Mouse (Mus musculus): ENCODE data around the gene Nectin2. TPM values are rescaled to one million over a fixed set of nuclear protein-coding genes. Genes with fewer than 3 reads are reported as not detected.

Gene Nectin2
- polyA plus RNA-seq, 1 experiment from 2014 or later = 82.2 TPM

- Histone ChIP-seq H3K27ac (replicated peaks) (no peak overlapping the region), H3K36me3 (ENCODE audit: control insufficient read depth, insufficient read depth, low read length) (peaks cover 18% of the 10 kb centered on the region), H3K9me3 (ENCODE audit: control insufficient read depth, low read length) (no peaks in the 10 kb centered on the region), H3K4me3 (ENCODE audit: low read depth, low read length) (no peak overlapping the region), H3K4me1 (replicated peaks; ENCODE audit: control insufficient read depth, insufficient read depth) (no peaks in the 10 kb centered on the region; the same call in 1 of the 2 replicates), H3K4me2 (replicated peaks; ENCODE audit: low read depth) (no peak overlapping the region), H3K27me3 (ENCODE audit: control insufficient read depth, insufficient read depth, low read length) (no peaks in the 10 kb centered on the region), H3K9ac (ENCODE audit: low read length) (no peak overlapping the region)
- DNase-seq (ENCODE audit: low spot score) (no peak), ATAC-seq (ENCODE audit: low FRiP score, low TSS enrichment) (no peak)
- WGBS = 87% methylated on average over 9 of the region's 9 CpGs
- TF ChIP-seq EP300 (optimal IDR thresholded peaks at IDR 0.05) (no peak), CTCF (IDR thresholded peaks at IDR 0.05; ENCODE audit: low read depth) (no peak)
These were observed 36.7 kb downstream of the Nectin2 start for GRCm38 (mm10) chr7:19713598-19713997.

- DNase-seq (ENCODE audit: low spot score) = no peak
- 42% methylated on average over 4 of the region's 4 CpGs for WGBS
These were observed 37.1 kb downstream of the Nectin2 start for GRCm38 (mm10) chr7:19713196-19713595.

GRCm38 (mm10) chr7:19712414-19712813, 37.9 kb downstream of the Nectin2 start:
- 54% methylated on average over 4 of the region's 4 CpGs for WGBS
- Histone ChIP-seq H3K27me3 (ENCODE audit: control insufficient read depth, insufficient read depth, low read length) (no peaks in the 10 kb centered on the region), H3K36me3 (ENCODE audit: control insufficient read depth, insufficient read depth, low read length) (peaks cover 18% of the 10 kb centered on the region), H3K4me3 (ENCODE audit: low read depth, low read length) (no peak overlapping the region), H3K9ac (ENCODE audit: low read length) (no peak overlapping the region), H3K4me2 (replicated peaks; ENCODE audit: low read depth) (no peak overlapping the region), H3K9me3 (ENCODE audit: control insufficient read depth, low read length) (no peaks in the 10 kb centered on the region), H3K27ac (replicated peaks) (no peak overlapping the region), H3K4me1 (replicated peaks; ENCODE audit: control insufficient read depth, insufficient read depth) (no peaks in the 10 kb centered on the region; the same call in 1 of the 2 replicates)
- no peak for DNase-seq (ENCODE audit: low spot score)
- no peak for ATAC-seq (ENCODE audit: low FRiP score, low TSS enrichment)
- TF ChIP-seq EP300 (optimal IDR thresholded peaks at IDR 0.05) (no peak), CTCF (IDR thresholded peaks at IDR 0.05; ENCODE audit: low read depth) (peak; percentile 72)

More at GRCm38 (mm10) chr7:19713196-19713595, 37.1 kb downstream of the Nectin2 start:
- no peak for ATAC-seq (ENCODE audit: low FRiP score, low TSS enrichment)
- Histone ChIP-seq H3K27me3 (ENCODE audit: control insufficient read depth, insufficient read depth, low read length) (no peaks in the 10 kb centered on the region), H3K4me2 (replicated peaks; ENCODE audit: low read depth) (no peak overlapping the region), H3K4me3 (ENCODE audit: low read depth, low read length) (no peak overlapping the region), H3K4me1 (replicated peaks; ENCODE audit: control insufficient read depth, insufficient read depth) (no peaks in the 10 kb centered on the region; the same call in 1 of the 2 replicates), H3K9ac (ENCODE audit: low read length) (no peak overlapping the region), H3K27ac (replicated peaks) (no peak overlapping the region), H3K9me3 (ENCODE audit: control insufficient read depth, low read length) (no peaks in the 10 kb centered on the region), H3K36me3 (ENCODE audit: control insufficient read depth, insufficient read depth, low read length) (peaks cover 18% of the 10 kb centered on the region)
- peak; percentile 70 for TF ChIP-seq CTCF (IDR thresholded peaks at IDR 0.05; ENCODE audit: low read depth)
- no peak for TF ChIP-seq EP300 (optimal IDR thresholded peaks at IDR 0.05)

GRCm38 (mm10) chr7:19710650-19711049, 39.6 kb downstream of the Nectin2 start:
- no peak overlapping the region for H3K4me2 ChIP-seq (replicated peaks; ENCODE audit: low read depth)
- no peak overlapping the region for H3K9ac ChIP-seq (ENCODE audit: low read length)
- TF ChIP-seq EP300 (optimal IDR thresholded peaks at IDR 0.05) (no peak), CTCF (IDR thresholded peaks at IDR 0.05; ENCODE audit: low read depth) (no peak)
- H3K36me3 ChIP-seq (ENCODE audit: control insufficient read depth, insufficient read depth, low read length) = peaks cover 23% of the 10 kb centered on the region
- no peak overlapping the region for H3K27ac ChIP-seq (replicated peaks)
- H3K4me3 ChIP-seq (ENCODE audit: low read depth, low read length) = no peak overlapping the region
- 84% methylated on average over 10 of the region's 10 CpGs for WGBS
- ATAC-seq (ENCODE audit: low FRiP score, low TSS enrichment) (no peak), DNase-seq (ENCODE audit: low spot score) (no peak)
- H3K27me3 ChIP-seq (ENCODE audit: control insufficient read depth, insufficient read depth, low read length) = no peaks in the 10 kb centered on the region
- H3K9me3 ChIP-seq (ENCODE audit: control insufficient read depth, low read length) = no peaks in the 10 kb centered on the region
- H3K4me1 ChIP-seq (replicated peaks; ENCODE audit: control insufficient read depth, insufficient read depth) = no peaks in the 10 kb centered on the region

GRCm38 (mm10) chr7:19705271-19705670, 45.0 kb downstream of the Nectin2 start:
- 91% methylated on average over 7 of the region's 7 CpGs for WGBS
- DNase-seq (ENCODE audit: low spot score) = no peak
- no peaks in the 10 kb centered on the region for H3K27me3 ChIP-seq (ENCODE audit: control insufficient read depth, insufficient read depth, low read length)
- no peak overlapping the region for H3K4me3 ChIP-seq (ENCODE audit: low read depth, low read length)
- H3K4me2 ChIP-seq (replicated peaks; ENCODE audit: low read depth) = no peak overlapping the region
- H3K9ac ChIP-seq (ENCODE audit: low read length) = no peak overlapping the region
- no peak for ATAC-seq (ENCODE audit: low FRiP score, low TSS enrichment)
- no peak overlapping the region for H3K27ac ChIP-seq (replicated peaks)
- no peaks in the 10 kb centered on the region for H3K9me3 ChIP-seq (ENCODE audit: control insufficient read depth, low read length)
- peaks cover 5% of the 10 kb centered on the region for H3K4me1 ChIP-seq (replicated peaks; ENCODE audit: control insufficient read depth, insufficient read depth)
- no peak for TF ChIP-seq EP300 (optimal IDR thresholded peaks at IDR 0.05)
- no peak for TF ChIP-seq CTCF (IDR thresholded peaks at IDR 0.05; ENCODE audit: low read depth)
- peaks cover 9% of the 10 kb centered on the region for H3K36me3 ChIP-seq (ENCODE audit: control insufficient read depth, insufficient read depth, low read length)

GRCm38 (mm10) chr7:19704475-19704874, 45.8 kb downstream of the Nectin2 start:
- Histone ChIP-seq H3K36me3 (ENCODE audit: control insufficient read depth, insufficient read depth, low read length) (peaks cover 8% of the 10 kb centered on the region), H3K27ac (replicated peaks) (no peak overlapping the region), H3K9me3 (ENCODE audit: control insufficient read depth, low read length) (no peaks in the 10 kb centered on the region), H3K4me1 (replicated peaks; ENCODE audit: control insufficient read depth, insufficient read depth) (peaks cover 5% of the 10 kb centered on the region), H3K4me2 (replicated peaks; ENCODE audit: low read depth) (no peak overlapping the region), H3K9ac (ENCODE audit: low read length) (no peak overlapping the region), H3K27me3 (ENCODE audit: control insufficient read depth, insufficient read depth, low read length) (no peaks in the 10 kb centered on the region), H3K4me3 (ENCODE audit: low read depth, low read length) (no peak overlapping the region)
- DNase-seq (ENCODE audit: low spot score) = no peak
- TF ChIP-seq EP300 (optimal IDR thresholded peaks at IDR 0.05) (no peak), CTCF (IDR thresholded peaks at IDR 0.05; ENCODE audit: low read depth) (no peak)
- ATAC-seq (ENCODE audit: low FRiP score, low TSS enrichment) = no peak
- 83% methylated on average over 4 of the region's 4 CpGs for WGBS
